Mouse (Mus musculus): Measurements from ENCODE around the gene Cacna2d1. TPM values are rescaled to one million over a fixed set of nuclear protein-coding genes. Genes with fewer than 3 reads are reported as not detected.

Gene Cacna2d1
- total RNA-seq, 2 experiments from 2014 or later: 57.2 to 62.6 TPM

GRCm38 (mm10) chr5:16293223-16293622 lies 358.7 kb downstream of the Cacna2d1 start:
- DNase-seq: peak; percentile 50

GRCm38 (mm10) chr5:16293825-16294224 lies 359.3 kb downstream of the Cacna2d1 start:
- DNase-seq: no peak

GRCm38 (mm10) chr5:16294708-16295107 lies 360.2 kb downstream of the Cacna2d1 start:
- DNase-seq: no peak

GRCm38 (mm10) chr5:16297170-16297771 lies 362.8 kb downstream of the Cacna2d1 start:
- no peak for DNase-seq

- no peak for DNase-seq
These were observed 365.1 kb downstream of the Cacna2d1 start for GRCm38 (mm10) chr5:16299631-16300030.

GRCm38 (mm10) chr5:16309168-16310006 lies 374.9 kb downstream of the Cacna2d1 start:
- peak; percentile 78 for DNase-seq

GRCm38 (mm10) chr5:16314242-16314641 lies 379.8 kb downstream of the Cacna2d1 start:
- no peak for DNase-seq

- no peak for DNase-seq
These were observed 381.5 kb downstream of the Cacna2d1 start for GRCm38 (mm10) chr5:16315983-16316390.

- DNase-seq: no peak
These were observed 383.3 kb downstream of the Cacna2d1 start for GRCm38 (mm10) chr5:16317680-16318242.

GRCm38 (mm10) chr5:16326610-16327009 lies 392.1 kb downstream of the Cacna2d1 start:
- DNase-seq: no peak

GRCm38 (mm10) chr5:16345393-16345792 lies 410.9 kb downstream of the Cacna2d1 start:
- DNase-seq: no peak

GRCm38 (mm10) chr5:16355816-16356215 lies 421.3 kb downstream of the Cacna2d1 start:
- DNase-seq: no peak

GRCm38 (mm10) chr5:16357709-16358108 lies 423.2 kb downstream of the Cacna2d1 start:
- no peak for DNase-seq

GRCm38 (mm10) chr5:16362076-16362475 lies 427.6 kb downstream of the Cacna2d1 start:
- DNase-seq: no peak

- no peak for DNase-seq
These were observed 428.7 kb downstream of the Cacna2d1 start for GRCm38 (mm10) chr5:16363171-16363570.

GRCm38 (mm10) chr5:16370706-16371105 lies 436.2 kb downstream of the Cacna2d1 start:
- no peak for DNase-seq

GRCm38 (mm10) chr5:16373966-16374365 lies 439.5 kb downstream of the Cacna2d1 start:
- no peak for DNase-seq

- no peak for DNase-seq
These were observed 441.9 kb downstream of the Cacna2d1 start for GRCm38 (mm10) chr5:16376329-16376908.

GRCm38 (mm10) chr5:16410011-16410410 lies 475.5 kb downstream of the Cacna2d1 start:
- DNase-seq: no peak

- DNase-seq: no peak
These were observed 480.2 kb downstream of the Cacna2d1 start for GRCm38 (mm10) chr5:16414693-16415092.

GRCm38 (mm10) chr5:16417996-16418395 lies 483.5 kb downstream of the Cacna2d1 start:
- no peak for DNase-seq

GRCm38 (mm10) chr5:16418504-16418903 lies 484.0 kb downstream of the Cacna2d1 start:
- no peak for DNase-seq
